Mouse (Mus musculus) 3134 (cell line): ENCODE data around the gene Cyld.

Experiments used
- DNase-seq: peaks from one replicate; pipeline ENCODE4 v3.0.0-alpha.2; 2011; ENCODE audit warnings: low spot score; ENCODE audit not compliant: insufficient read length; ENCODE audit errors: extremely low read depth

Cyld gene

DNA sequence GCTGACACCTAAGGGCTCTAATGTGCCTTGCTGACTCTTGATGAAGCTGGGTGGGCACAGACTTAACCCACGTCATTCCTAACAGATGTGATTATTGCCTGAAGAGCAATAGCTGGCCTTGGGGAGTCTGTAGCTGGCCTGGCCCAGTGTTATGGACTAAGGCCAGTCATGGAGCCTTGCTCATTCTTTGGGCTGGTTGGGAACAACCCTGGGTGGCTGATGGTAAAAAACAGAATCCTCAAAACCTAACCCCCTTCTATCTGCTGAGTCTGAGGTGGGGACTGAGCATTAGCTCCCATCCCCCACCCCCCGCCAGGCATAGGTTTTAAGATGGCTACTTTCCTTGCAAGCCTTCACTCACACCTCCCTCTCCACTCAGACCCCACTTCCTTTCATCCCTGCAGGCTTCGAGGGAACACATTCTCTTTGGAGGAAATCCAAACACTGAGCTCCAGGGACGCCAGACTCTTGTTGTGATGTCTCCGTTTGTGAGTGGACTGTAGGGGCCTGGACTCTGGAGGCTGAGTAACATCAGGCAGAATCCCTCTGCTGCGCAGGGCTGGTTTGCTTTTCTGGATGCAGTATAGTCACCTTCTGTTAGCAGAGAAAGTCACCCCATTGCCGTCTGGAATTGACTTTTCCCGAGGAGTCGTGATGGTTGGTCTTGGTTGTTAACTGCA is 10.5 kb upstream of the Cyld start:
- no peak for DNase-seq

- no peak for DNase-seq
Observed at GRCm38 (mm10) chr8:88686906-88687235, 10.0 kb upstream of the Cyld start.

DNA sequence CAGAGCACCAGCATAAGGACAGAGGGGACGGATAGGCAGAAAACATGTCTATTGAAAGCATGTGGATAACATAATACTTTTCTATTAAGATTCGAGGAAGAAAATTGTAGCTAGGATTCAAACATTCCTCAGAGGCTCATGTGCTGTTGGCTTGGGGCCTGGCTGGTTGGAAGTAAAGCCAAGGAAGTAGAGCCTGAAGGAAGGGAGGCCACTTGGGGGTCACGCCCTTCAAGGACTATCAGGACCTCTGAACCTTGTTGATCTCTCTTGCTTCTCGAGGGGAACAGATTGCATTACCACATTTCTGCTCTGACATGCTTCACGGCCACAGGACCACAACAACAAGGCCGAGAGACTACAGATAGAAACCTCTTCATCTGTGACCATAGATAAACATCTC is 7.7 kb upstream of the Cyld start:
- no peak for DNase-seq

DNA sequence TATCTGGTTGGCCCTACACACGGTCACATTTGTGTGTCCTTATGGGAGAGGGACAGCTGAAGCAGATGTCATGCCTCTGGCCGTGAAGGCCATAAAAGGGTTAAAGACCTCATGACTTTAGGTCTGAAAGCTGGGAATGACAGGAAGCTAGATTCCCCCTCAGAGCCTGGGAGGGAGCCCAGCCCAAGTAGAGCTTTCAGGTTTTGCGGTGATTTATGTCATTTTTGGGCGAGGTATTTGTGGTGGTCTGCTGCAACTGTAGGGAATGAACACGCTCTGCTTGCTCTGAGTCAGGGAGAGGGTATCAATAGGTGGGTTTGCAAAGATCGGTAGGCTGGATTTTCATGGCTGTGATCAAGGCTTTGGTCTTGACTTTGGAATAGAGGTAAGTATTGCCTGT is 6.9 kb upstream of the Cyld start:
- no peak for DNase-seq

DNA sequence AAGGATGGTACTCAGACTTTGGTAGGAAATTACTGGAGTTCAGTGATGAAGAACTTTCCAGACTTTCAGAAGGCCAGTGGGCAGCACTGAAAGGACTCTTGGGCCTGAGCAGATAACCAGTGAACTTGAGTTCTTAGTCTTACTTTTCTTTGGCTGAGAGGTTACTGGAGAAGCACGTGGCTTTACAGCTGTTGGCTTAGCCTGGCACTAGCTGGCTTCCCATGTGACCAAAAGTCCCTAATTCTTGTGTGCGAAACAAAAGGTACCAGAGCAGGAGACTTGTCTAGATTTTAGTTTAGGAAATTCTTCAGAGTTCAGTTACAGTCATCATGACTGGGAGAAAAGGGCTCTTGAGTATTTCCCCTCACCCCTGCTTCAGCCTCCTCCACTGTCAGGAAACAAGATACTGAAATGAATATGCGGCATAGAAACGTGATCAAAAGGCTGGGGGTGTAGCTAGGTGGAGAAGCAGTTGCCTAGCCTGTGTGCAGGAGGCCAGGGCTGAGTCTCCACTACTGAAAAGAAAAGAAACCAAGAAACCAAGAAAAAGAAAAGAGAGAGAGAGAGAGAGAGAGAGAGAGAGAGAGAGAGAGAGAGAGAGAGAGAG is 5.4 kb upstream of the Cyld start:
- DNase-seq = no peak

GRCm38 (mm10) chr8:88691961-88692360 is 4.9 kb upstream of the Cyld start:
- no peak for DNase-seq

- no peak for DNase-seq
Observed at GRCm38 (mm10) chr8:88692866-88693265, 4.0 kb upstream of the Cyld start.

DNA sequence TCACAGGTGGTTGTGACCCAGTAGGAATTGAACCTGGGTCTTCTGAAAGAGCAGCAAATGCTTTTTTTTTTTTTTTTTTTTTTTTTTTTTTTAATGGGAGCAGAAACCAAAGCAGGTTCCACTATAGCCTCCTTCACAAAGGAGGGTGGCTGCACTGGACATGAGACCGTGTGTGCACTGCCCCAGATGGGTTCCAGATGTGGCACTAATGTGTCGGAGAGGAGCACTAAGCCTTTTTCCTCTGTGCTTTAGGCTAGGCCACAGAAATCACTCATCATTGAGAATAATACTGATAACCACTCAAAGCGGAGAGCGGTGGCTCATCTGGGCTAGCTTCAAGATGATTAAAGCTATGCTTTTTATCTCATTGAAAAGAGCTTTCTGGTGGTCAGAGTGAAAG is 3.5 kb upstream of the Cyld start:
- DNase-seq = no peak

GRCm38 (mm10) chr8:88694291-88694690 is 2.5 kb upstream of the Cyld start:
- DNase-seq = no peak

GRCm38 (mm10) chr8:88696228-88696627 is 600 bp upstream of the Cyld start:
- no peak for DNase-seq

DNA sequence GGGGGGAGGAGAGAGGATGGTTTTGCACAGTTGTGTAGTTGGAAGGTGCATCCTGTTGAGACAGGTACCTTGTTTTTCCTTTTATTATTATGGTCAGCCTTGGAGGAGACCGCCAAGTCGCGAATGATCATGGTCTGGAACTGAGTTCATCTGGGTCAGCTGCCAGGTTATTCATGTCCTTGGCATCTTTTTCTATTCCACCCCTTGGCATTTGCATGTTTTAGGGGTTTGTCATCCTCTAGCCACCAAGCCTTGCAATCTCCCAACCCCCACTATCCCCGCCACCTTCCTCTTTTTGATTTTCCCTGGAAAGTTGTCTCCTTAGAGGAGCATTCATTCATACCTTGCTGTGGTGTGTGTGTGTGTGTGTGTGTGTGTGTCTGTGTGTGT is 809 bp downstream of the Cyld start:
- DNase-seq = peak; percentile 75

GRCm38 (mm10) chr8:88698048-88698447 is 1.2 kb downstream of the Cyld start:
- no peak for DNase-seq

DNA sequence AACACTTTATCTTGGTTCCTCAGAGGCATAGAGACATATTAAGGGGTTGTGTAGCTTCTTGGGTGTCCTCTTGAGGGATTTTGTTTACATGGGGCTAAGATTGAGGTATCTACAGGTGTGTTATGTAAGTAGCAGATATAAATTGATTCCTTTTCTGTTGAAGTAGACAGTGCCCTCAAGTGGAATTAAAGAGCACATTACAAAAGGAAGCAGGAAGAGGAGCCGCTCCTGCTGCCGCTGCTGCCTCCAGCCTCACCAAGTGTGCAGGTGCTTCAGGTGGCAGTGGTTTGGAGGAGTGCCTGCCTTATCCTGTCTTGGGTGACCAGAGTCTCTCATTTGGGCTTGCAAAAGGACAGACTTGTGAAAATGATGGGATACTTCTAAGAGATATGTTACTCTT is 4.8 kb downstream of the Cyld start:
- DNase-seq = peak; percentile 3

GRCm38 (mm10) chr8:88702816-88703215 is 6.0 kb downstream of the Cyld start:
- no peak for DNase-seq

GRCm38 (mm10) chr8:88723256-88723963 is 26.6 kb downstream of the Cyld start:
- DNase-seq = no peak

- DNase-seq = peak; percentile 56
Observed at GRCm38 (mm10) chr8:88755175-88755791, 58.5 kb downstream of the Cyld start.

DNA sequence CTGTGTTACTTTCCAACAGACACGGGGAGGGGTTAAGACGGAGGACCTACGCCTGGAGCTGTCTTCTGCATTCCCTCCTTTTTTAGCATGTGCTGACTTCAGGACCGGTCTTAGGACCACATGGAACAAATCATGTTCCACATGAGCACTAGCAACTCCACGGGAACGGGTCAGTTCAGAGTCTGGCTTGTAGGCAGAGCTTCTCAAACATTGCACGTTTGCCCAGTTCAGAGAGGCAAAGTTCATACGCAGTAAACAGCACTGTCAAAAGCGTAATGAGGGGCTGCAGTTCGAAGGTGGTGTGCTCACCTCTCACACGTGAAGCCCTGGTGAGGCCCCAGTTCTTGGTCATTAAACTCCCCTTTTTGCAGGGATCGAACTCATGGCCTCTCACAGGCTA is 65.2 kb downstream of the Cyld start:
- DNase-seq = no peak

GRCm38 (mm10) chr8:88771241-88771640 is 74.4 kb downstream of the Cyld start:
- no peak for DNase-seq

DNA sequence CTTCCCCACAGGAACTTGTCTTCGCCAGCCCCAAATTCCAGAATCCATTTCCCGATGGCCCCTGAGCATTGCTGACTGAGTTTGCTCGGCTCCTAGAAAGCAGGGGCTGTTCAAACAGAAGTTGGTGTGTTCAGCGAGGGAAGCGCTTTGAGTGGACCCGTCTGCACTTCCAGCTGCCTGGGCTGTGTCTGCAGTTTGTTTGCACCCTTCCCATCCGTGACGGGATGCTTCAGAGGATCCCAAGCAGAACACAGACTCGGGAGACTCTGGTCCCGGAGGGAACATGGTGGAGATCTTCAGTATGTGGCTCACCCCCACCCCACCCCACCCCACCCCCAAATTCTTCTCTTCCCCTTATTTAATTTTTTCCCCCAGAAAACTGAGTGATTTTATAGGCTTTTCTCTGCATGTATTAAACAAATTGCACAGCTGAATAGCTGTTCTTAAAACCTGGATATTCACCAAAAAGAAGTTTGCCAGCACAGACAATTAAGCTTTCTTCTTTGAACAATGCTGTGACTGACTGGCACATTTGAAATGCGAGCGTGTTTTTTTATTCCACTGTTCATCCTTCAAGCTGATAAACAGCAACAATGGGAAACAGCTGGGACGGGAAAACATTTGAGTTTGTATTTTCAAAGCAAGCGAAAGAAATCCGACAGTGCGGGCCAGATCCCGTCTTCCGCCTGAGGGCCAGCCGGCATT is 77.9 kb downstream of the Cyld start:
- DNase-seq = no peak

GRCm38 (mm10) chr8:88775298-88775646 is 78.4 kb downstream of the Cyld start:
- no peak for DNase-seq

- DNase-seq = no peak
Observed at GRCm38 (mm10) chr8:88780142-88780541, 83.3 kb downstream of the Cyld start.
